Mouse (Mus musculus): ENCODE measurements around the gene Sept11.

The Sept11 gene

DNA sequence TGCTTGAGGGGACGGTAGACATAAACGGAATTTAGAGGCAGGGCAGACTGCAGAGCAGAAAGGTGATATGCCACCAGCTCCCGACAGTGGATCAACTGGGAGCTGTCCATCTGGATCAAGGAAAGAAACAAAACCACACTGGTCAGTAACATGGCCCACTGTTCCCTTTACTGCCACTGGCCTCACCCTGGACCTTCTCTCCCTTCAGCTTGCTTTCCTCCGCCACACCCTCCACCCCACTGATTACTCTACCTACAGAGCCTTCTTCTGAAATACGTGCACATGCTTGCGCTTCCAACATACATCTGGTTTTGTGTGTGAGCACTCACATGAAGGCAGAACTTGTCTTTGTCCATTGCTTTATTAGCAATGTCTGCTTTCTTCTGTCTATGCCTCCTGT is 90.1 kb downstream of the Sept11 start:
- DNase-seq: no peak

DNA sequence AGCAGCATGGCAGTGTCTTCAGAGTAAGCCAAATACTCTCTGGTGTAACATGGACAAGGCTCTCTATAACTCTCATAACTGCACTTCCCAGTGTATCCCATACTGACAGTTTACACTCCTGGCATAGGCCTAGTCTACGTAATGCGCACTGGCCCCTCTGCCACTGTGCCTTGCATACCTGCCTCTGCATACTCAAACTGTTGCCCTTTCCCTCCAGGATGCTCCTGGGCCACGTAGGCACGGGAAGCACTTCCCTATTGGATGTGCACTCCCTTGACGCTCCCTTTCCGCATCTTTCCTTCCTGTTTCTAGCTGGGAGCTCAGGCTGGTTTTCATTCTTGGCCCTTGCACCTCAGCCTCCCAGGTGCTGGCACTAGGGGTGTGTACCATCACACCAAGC is 91.3 kb downstream of the Sept11 start:
- DNase-seq: no peak

DNA sequence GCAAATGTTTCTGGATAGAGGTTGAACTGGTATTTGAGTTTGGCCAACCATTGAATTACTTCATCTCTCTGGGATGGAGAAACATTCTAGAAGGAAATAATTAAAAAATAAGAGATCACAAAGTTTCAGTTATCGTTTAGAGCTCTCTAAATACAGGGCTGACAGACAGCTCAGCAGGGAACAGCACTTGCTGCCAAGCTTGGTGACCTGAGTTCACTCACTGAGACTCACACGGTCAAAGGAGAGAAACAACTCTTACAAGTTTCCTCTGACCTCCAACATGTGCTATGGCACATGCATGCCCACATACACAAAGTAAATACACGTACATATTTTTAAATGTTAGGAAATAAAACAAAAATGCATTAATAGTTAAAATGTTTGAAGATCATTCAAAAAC is 96.4 kb downstream of the Sept11 start:
- DNase-seq: no peak

DNA sequence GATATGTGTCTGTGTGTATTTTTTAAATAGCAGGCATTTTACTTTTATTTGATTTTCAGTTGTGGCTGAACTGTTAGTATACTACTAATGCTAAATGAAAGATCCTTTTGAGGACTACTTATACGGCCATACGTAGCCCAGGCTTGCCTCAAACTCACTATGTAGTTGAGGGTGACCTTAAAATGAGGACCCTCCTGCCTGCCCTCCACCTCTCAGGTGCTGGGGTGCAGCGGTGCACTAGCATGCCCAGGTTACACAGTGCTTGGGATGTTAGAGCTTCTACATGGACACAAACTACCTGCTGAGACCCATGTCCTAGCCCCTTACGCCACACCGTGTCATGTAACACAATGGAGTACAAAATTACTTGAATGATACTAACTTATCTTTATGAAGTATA is 97.2 kb downstream of the Sept11 start:
- no peak for DNase-seq

DNA sequence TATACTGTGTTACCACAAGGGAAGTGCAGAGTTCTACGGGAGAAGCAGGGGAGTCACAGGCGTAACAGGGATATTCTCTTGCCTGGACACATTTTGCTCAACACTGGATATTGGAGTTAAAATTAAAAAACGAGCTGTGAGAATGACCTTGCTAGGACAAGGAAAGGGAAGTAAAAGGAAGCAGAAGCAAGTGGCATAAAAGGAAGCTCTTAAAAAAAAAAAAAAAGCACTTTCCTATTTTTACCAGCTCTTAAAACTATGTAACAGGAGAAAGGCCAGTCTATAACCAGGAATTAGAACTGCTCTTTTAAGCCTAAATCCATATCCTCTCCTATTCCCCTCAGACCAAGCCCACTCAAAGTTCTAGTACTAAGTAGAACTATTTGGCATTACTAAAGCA is 105.0 kb downstream of the Sept11 start:
- no peak for DNase-seq

DNA sequence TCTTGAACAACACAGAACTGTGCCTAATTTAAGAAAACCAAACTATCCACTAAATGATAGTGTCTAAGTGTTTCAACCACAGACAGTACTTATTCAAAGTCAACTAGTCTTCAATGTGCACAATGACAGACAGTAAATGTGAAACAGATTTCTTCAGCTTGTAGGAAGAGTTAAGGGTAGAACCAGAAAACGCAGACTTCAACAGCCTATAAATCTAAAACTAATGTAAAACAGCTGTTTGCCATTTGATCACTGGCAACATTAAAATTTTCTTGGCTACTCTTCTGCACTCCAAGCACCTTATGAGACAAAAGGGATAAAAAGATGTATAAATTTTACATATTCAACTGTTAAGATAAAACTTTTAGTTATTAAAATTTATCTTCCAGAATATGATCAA is 107.9 kb downstream of the Sept11 start:
- DNase-seq: no peak

DNA sequence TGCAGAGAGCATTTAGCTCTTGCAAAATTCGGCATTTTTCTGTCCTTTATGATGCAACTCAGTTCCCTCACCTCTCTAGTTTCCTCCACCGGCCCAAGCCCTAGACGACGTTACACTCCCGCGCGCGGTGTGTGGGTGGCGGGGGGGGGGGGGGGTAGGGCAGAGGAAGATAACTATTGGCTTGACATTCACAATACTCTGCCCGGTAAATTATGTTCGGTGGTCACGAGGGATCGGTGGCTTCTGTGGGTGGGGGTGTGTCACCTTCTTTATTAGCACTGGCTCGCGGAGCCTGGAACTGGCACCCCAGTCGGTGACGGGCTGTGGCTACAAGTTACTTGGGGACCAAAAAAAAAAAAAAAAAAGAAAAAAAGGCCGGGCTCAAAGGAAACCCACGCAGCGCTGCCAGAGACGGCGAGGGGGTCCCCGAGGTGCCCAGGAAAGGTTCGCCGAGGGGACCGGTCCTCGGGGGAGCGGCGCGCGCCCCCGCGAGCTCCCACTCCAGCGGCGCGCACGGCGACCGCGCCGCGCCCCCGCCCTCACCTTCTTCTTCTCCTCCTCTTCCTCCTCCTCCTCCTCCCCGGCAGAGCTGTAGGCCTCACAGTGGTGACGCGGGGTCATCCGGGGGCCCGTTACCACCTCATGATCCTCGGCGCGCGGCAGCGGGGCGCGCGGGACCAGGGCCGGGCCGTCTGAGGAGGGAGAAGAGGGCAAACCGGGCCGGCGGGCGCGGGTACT is 112.3 kb downstream of the Sept11 start:
- peak; percentile 47 for DNase-seq

DNA sequence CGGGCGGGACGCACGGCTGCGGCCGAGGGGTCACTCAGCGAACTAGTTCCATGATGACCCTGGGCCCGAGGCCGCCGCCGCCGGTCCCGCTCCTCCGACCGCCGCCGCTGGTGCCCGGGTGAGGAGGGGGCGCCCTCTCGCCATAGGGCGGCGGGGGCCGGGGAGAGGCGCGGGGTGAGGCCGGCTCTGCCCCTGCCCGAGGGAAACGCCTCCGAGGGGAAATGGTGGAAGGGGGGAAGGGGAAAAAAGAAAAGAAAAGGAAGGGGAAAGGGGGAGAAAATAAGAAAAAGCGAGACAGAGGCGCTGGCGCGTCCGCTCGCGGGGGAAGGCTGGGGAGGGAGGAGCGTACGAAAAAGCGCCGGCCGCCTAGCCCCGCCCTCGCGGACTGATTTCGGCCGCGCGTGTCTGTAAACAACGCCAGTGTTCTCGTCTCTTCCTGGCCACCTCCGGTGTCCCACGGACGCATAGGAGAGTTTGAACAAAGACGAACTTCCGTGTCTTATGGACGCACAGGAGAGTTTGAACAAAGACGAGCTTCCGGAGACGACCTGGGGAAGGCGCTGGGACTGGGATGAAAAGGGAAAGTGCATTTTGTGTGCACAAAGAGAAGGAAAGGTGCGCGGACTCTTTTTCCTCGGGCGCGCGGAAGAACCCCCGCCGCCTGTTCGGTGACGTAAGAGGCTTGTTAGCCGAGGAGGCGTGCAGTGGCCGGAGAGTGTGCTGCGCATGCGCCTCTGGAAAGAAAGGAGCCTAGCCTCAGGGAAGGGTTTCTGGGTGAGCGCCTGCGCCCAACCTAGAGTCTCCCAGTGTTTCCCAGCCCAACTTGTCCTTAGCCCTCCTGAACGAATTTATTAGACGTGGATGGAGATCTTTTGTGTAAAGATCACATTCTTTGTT is 113.1 kb downstream of the Sept11 start, which contains the start of the genes Ccni and 2010109A12Rik:
Gene Ccni (minus strand): TSS at position 387 of the 897 bp plus-strand sequence.
Gene 2010109A12Rik (plus strand): TSS at position 410 of the 897 bp plus-strand sequence.
- peak; percentile 95 for DNase-seq

DNA sequence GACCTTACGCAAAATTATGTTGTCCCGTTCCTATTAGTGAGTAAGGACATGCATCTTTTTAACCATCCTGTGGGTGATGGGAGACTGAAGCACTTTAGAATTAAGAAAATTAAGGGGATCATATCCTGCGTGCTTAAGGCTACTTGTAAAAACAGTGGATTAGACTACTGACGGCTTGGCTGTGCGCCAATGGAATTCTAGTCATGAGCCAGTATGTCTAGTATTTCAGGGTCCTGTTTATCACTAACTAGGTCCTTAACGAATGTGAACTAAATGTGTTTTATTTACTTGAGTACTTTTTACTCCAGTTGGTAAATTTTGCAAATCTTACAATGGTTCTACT is 113.7 kb downstream of the Sept11 start:
- peak; percentile 57 for DNase-seq

DNA sequence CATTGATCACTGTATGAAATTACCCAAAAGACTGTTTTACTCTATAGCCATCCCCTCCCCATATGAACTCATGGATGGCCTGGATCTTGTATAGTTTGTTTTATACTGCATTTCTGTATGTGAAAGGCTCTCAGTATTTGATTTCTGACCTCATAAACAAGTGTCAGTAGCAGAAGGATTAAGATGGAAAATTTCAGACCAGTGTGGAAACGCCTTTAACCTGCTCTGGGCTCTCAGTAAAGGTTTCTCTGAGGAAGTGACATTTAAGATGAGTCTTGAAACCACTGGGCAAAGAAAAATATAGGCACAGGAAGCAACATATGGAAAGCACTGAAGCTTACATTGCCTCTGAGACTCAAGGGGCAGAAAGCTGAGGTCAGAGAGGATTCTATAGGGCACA is 114.3 kb downstream of the Sept11 start:
- DNase-seq: no peak

DNA sequence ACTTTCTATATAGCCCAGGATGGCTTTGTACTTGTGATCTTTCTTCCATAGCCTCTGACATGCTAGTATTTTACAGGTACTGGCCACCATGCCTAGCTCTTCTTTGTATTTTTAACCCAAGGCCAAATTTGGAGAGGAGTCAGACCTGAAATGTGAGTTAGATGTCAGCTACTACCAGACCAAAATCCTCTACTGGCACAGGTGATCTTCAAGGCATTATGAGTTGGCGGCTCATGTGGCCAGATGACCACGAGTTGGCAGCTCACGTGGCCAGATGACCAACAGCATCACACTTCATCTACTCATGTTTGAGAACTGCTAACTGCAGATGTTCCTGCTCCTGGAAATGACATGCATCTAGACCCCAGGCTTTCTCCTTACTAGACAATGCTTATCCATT is 125.1 kb downstream of the Sept11 start:
- no peak for DNase-seq

DNA sequence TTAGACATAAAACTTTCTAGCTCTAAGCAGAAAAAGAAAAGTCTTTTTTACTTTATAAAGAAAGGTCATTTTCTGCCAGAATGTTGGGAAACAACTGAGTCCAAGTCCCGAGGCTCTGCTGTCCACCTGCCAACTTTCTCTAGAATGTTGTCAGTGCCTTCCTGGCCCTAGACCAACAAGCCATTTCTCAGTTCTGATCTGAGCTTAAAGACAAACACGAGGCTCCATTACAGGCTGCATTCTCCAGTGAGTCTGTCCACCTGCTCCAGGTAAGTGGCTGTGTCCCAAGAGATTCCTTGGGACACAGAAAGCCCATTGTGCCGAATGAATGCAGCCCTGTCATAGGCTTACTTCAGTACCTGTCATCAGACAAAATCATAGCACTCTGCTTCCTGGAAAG is 128.4 kb downstream of the Sept11 start:
- DNase-seq: no peak

DNA sequence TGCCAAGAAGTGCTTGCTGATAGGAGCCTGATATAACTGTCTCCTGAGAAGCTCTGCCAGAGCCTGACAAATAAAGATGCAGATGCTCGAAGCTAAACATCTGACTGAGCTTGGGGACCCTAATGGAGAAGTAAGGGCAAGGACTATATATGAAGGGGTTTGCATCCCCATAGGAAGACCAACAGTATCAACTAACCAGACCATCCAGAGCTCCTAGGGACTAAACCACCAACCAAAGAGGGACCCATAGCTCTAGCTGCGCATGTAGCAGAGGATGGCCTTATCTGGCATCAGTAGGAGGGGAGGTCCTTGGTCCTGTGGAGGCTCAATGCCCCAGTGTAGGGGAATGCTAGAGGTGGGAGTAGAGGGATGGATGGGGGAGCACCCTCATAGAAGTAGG is 131.3 kb downstream of the Sept11 start:
- no peak for DNase-seq
